Mouse (Mus musculus): ENCODE results near the gene Sema5b. TPM values are rescaled to one million over a fixed set of nuclear protein-coding genes. Genes with fewer than 3 reads are reported as not detected.

Gene Sema5b
- polyA plus RNA-seq, 1 experiment from 2014 or later = 10.0 TPM

DNA sequence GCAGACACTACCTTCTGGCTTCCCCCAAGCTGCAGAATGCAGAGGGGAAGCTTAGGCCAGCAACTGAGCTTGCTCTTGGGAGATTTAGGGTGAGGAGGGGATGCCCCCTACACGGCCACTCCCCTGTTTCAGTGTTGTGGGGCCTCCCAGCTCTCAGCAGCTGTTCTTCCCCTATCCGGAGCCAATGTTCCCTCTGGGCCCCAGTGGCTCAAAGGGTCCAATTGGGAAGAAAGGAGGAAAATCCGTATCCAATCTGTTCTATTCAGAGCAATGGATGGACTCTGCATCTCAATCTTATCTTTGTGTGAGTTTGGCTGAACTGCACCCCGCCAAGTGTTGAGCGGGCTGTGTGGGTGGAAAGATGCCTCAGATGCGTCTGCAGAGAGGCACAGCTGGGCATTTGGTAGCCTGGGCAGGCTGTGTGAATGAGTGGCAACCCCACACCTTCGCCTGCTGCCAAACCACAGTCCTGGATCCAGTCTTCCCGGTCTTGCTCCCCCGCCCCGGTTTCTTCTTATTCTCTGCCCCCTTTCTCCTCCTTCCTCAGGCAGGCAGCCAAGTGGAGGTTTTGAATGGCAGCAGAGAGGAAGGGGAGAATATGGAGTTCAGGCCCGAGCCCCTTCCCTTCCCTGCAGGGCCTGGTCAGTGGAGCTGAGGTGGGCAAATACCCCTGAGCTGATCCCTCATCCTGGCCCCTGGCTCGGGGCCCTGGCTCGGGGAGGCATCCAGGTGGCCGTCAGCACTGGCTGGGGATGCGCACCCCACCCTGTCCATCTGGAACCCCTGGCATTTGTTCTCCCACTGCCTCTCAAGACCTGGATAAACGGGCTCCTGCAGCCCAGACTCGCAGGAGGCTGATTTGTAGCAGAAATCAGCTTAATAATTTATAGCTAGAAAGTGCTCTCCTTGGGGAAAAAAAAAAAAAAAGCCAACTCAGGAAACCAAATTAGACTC, 73.2 kb downstream of the Sema5b start:
- Histone ChIP-seq H3K9ac (replicated peaks) (no peak overlapping the region), H3K9me3 (no peaks in the 10 kb centered on the region), H3K36me3 (no peaks in the 10 kb centered on the region), H3K4me1 (replicated peaks) (peaks cover 16% of the 10 kb centered on the region), H3K27me3 (no peaks in the 10 kb centered on the region; the same call in 1 of the 2 replicates), H3K4me2 (no peak overlapping the region), H3K4me3 (replicated peaks) (no peak overlapping the region), H3K27ac (0 out of 2 replicates have a peak overlapping the region, but pooled peaks have one; percentile 18)
- whole genome bisulfite sequencing = 53% methylated on average over 17 of the region's 17 CpGs
- ATAC-seq (ENCODE audit: insufficient number of reproducible peaks, insufficient read depth, low FRiP score, low TSS enrichment, low read depth) = no peak

DNA sequence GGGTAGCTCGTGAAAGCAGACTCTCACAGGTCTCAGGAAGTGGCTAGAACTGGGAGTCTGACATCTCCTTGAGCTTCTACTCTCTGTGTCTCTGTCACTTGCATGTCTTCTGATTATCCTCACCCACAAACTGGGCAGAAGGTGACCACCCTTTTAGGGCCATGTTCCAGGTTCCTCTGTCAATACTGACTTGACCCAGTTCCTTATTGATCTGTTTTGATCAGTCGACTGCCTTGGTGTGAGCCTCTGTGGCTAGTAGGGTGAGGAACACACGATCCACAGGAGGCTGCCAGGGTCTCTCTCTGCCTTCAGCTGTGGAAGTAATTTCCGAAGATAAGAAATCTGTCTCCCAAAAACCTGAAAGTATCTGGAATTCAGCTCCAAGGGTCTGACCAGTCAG, 76.8 kb downstream of the Sema5b start:
- Histone ChIP-seq H3K9me3 (no peaks in the 10 kb centered on the region), H3K36me3 (no peaks in the 10 kb centered on the region), H3K4me2 (no peak overlapping the region), H3K27ac (no peak overlapping the region), H3K4me1 (replicated peaks) (peaks cover 16% of the 10 kb centered on the region), H3K9ac (replicated peaks) (no peak overlapping the region), H3K4me3 (replicated peaks) (no peak overlapping the region), H3K27me3 (no peaks in the 10 kb centered on the region; the same call in none of the 2 replicates)
- WGBS = 78% methylated on average over 4 of the region's 4 CpGs
- no peak for ATAC-seq (ENCODE audit: insufficient number of reproducible peaks, insufficient read depth, low FRiP score, low TSS enrichment, low read depth)

DNA sequence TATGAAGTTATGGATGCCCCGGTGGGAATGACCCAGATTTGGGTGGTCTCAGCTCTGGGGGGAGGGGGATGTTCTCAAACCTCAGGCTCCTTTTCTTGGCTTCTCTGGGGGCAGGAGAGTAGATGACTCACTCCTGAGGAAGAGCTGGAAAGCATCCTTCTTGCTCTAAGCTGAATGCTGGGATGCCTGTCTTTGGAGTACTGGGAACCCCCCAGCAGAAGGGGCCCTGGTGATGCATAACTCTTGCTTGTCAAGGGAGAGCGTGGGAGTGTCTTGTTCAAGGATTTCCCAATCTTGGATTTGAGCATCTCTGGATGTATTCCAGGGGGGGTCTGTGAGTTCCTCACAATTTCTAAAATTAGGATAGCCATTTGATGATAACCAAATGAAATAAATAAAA, 82.1 kb downstream of the Sema5b start:
- peaks cover 22% of the 10 kb centered on the region for H3K4me1 ChIP-seq (replicated peaks)
- no peak overlapping the region for H3K27ac ChIP-seq
- H3K9me3 ChIP-seq = no peaks in the 10 kb centered on the region
- WGBS = 85% methylated on average over 2 of the region's 2 CpGs
- H3K27me3 ChIP-seq = peaks cover 3% of the 10 kb centered on the region; the same call in 1 of the 2 replicates
- no peaks in the 10 kb centered on the region for H3K36me3 ChIP-seq
- ATAC-seq (ENCODE audit: insufficient number of reproducible peaks, insufficient read depth, low FRiP score, low TSS enrichment, low read depth) = no peak
- H3K4me2 ChIP-seq = no peak overlapping the region
- H3K9ac ChIP-seq (replicated peaks) = no peak overlapping the region
- no peak overlapping the region for H3K4me3 ChIP-seq (replicated peaks)

DNA sequence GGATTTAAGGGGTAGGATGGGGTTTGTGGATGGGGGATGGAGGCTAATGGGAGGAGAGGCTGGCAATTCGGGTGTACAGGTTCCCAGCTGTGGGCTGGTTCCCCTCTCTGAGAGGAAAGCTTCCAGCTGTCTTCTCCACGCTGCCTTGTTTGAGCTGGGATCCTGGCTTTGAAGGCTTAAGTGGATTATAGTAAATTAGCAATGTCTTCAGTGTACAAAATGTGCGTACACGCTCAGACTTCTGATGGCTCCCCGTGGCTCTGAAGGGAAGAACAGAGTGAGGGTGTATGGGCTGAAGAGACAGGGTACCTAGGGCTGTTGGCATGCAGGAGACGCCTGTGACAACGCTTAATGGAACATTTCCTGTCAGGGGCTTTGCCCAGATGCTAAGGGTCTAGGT, 83.0 kb downstream of the Sema5b start:
- H3K27ac ChIP-seq = no peak overlapping the region
- H3K36me3 ChIP-seq = no peaks in the 10 kb centered on the region
- H3K4me2 ChIP-seq = no peak overlapping the region
- no peak overlapping the region for H3K9ac ChIP-seq (replicated peaks)
- H3K4me1 ChIP-seq (replicated peaks) = peaks cover 28% of the 10 kb centered on the region
- no peak for ATAC-seq (ENCODE audit: insufficient number of reproducible peaks, insufficient read depth, low FRiP score, low TSS enrichment, low read depth)
- H3K9me3 ChIP-seq = no peaks in the 10 kb centered on the region
- no peak overlapping the region for H3K4me3 ChIP-seq (replicated peaks)
- 62% methylated on average over 7 of the region's 7 CpGs for WGBS
- H3K27me3 ChIP-seq = peaks cover 3% of the 10 kb centered on the region

DNA sequence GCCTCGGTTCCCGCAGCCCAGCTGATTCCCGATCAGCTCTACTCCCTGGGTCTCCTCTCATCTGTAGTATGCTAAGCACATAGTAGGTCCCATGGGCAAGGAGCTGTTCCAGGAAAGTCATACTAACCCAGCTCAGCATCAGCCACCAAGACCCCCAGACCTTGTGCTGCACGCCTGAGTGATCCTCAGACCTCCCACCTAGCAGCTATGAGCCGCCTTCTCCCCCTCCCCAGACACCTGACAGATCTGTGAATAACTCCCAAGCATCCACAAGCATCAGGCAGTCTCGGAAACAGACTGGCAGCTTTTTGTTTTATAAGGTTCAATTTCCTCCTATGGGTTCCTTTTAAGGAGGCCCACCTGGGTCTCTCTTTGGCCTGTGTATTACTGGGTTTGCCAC, 83.9 kb downstream of the Sema5b start:
- no peak overlapping the region for H3K27ac ChIP-seq

DNA sequence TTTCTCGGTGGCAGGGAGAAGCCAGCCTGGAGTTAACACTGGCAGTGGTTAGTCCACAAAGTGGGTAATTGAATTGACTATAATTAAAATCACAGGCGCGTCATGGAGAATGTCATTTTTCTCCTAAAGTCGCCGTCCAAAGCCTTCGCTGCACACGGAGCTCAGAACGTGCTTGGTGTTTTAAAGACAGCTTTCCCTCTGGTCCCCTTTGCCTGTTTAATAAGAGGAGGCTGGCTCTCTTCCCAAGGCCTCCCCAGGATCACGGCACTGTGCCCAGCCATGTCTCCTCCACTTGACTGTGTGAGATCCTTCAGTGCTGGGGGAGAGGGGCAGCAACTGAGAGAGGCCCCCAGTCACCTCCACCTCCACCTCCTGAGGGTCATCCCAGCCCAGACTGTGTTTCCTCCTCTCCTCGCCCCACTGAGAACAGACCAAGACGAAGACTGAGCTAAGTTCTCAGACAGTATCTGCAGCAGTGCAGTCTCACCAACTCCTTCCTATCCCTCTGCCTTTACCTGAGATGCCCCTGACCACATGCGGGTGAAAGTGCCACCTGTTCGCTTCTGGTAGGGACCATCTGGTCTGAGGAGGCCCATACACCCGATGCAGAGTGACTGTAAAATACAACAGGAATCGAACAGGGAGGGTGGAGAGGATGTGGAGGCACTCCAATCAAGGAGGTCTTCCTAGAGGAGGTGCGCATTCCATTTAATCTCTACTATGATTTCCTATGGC, 84.5 kb downstream of the Sema5b start:
- 56% methylated on average over 16 of the region's 16 CpGs for WGBS
- Histone ChIP-seq H3K36me3 (no peaks in the 10 kb centered on the region), H3K9ac (replicated peaks) (no peak overlapping the region), H3K4me2 (no peak overlapping the region), H3K9me3 (no peaks in the 10 kb centered on the region), H3K27me3 (peaks cover 3% of the 10 kb centered on the region; the same call in 1 of the 2 replicates), H3K27ac (peak overlapping the region; percentile 14; the same call in 1 of the 2 replicates), H3K4me1 (replicated peaks) (peaks cover 32% of the 10 kb centered on the region), H3K4me3 (replicated peaks) (no peak overlapping the region)
- ATAC-seq (ENCODE audit: insufficient number of reproducible peaks, insufficient read depth, low FRiP score, low TSS enrichment, low read depth) = 0 out of 2 replicates have a peak, but pooled peaks have one; percentile 32

More for the DNA sequence above, 83.9 kb downstream of the Sema5b start:
- Histone ChIP-seq H3K4me1 (replicated peaks) (peaks cover 28% of the 10 kb centered on the region), H3K4me2 (no peak overlapping the region), H3K9ac (replicated peaks) (no peak overlapping the region), H3K4me3 (replicated peaks) (no peak overlapping the region), H3K36me3 (no peaks in the 10 kb centered on the region), H3K9me3 (no peaks in the 10 kb centered on the region), H3K27me3 (peaks cover 3% of the 10 kb centered on the region; the same call in 1 of the 2 replicates)
- ATAC-seq (ENCODE audit: insufficient number of reproducible peaks, insufficient read depth, low FRiP score, low TSS enrichment, low read depth) = no peak
- 65% methylated on average over 6 of the region's 6 CpGs for WGBS

DNA sequence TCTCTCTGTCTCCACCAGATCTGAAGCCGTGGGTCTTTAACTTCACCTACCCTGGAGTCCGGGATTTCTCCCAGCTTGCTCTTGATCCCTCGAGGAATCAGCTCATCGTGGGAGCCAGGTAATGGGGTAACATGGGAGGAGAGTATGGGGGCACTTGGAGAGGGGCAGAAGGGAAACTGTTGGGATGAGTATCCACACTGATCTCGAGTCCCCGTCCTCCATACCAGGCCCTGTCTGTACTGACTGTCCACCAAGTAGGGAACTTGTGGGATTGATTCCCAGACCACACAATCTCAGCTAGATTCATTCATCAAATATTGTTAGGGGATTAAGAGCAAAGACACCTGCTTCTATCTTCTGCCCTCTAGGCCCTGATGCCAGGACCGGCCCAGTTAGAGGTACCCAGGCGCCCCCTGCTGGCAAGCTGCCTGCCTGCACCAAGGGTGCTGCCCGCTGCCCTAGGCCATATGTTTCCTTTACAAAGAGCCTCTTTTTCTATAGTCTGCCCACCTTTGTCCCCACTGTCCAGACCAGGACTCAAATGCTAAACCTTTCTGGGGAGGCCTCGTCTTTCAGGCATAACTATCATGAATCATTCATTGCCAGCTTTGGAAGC, 87.2 kb downstream of the Sema5b start:
- peaks cover 6% of the 10 kb centered on the region; the same call in 1 of the 2 replicates for H3K27me3 ChIP-seq
- no peak overlapping the region for H3K27ac ChIP-seq
- no peaks in the 10 kb centered on the region for H3K36me3 ChIP-seq
- 40% methylated on average over 10 of the region's 10 CpGs for WGBS
- H3K4me2 ChIP-seq = no peak overlapping the region
- no peak overlapping the region for H3K4me3 ChIP-seq (replicated peaks)
- peaks cover 42% of the 10 kb centered on the region for H3K4me1 ChIP-seq (replicated peaks)
- no peaks in the 10 kb centered on the region for H3K9me3 ChIP-seq
- no peak for ATAC-seq (ENCODE audit: insufficient number of reproducible peaks, insufficient read depth, low FRiP score, low TSS enrichment, low read depth)
- H3K9ac ChIP-seq (replicated peaks) = no peak overlapping the region

DNA sequence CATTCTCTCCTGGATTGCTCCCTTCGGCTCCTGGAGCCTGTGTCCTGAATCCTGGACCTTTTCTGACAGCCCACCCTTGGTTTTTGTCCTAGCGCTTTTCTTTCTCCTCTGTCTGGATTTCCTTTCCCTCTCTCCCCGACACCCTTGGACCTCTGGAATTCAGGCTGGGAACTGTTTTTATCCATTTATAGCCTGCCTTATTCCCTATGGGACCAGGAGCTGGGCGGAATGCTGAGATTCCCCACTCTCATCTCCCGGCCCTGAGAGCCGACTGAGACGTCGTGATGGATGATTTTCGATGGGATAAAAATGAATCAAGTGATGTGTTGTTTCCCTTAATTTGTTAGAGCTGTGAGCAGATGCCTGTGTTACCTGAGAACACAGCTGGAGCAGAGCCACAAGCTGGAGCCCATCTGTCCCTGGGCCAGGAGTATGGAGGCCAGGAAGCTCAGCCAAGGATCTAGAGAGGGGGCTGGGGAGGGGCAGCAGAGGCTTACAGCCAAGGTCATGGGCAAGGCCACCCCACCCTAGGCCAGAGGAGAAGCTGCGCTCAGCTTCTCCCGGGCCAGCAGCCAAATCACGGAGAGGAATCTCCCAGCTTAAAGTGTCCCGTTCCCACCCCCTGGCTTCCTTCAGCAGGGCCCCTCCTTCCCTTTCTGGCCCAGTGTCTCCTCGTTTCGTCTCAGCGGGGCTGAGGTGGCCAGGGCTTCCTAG, 89.7 kb downstream of the Sema5b start:
- H3K4me3 ChIP-seq (replicated peaks) = no peak overlapping the region
- H3K9me3 ChIP-seq = no peaks in the 10 kb centered on the region
- H3K27me3 ChIP-seq = peaks cover 6% of the 10 kb centered on the region; the same call in 1 of the 2 replicates
- H3K4me2 ChIP-seq = peak overlapping the region; percentile 6; the same call in 1 of the 2 replicates
- peaks cover 21% of the 10 kb centered on the region for H3K4me1 ChIP-seq (replicated peaks)
- H3K36me3 ChIP-seq = no peaks in the 10 kb centered on the region
- ATAC-seq (ENCODE audit: insufficient number of reproducible peaks, insufficient read depth, low FRiP score, low TSS enrichment, low read depth) = no peak
- no peak overlapping the region for H3K9ac ChIP-seq (replicated peaks)
- WGBS = 53% methylated on average over 16 of the region's 16 CpGs
- peak overlapping the region; percentile 35; the same call in 1 of the 2 replicates for H3K27ac ChIP-seq

DNA sequence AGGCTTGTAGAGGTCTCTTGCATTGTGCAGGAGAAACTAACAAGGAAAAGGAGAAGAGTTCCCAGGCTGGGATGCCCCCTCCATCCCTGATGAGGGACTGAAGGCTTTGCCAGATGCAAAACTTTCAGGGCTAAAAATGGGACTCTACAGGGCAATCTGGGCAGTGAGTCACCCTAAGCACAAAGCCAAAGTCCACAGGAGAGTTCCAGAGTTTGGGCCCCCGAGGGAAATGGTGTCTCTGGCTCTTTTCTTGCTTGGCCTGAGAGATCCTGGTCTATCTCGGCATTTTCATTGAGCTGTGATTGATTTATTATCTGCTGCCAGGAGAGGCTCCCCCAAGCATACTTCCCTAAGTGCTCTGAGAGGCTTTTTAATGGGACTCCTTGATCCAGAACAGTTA, 92.1 kb downstream of the Sema5b start:
- Histone ChIP-seq H3K4me3 (replicated peaks) (no peak overlapping the region), H3K27ac (no peak overlapping the region), H3K36me3 (no peaks in the 10 kb centered on the region), H3K27me3 (peaks cover 3% of the 10 kb centered on the region; the same call in 1 of the 2 replicates), H3K4me2 (no peak overlapping the region), H3K9ac (replicated peaks) (no peak overlapping the region), H3K9me3 (no peaks in the 10 kb centered on the region), H3K4me1 (replicated peaks) (peaks cover 20% of the 10 kb centered on the region)
- 19% methylated on average over 2 of the region's 2 CpGs for WGBS
- no peak for ATAC-seq (ENCODE audit: insufficient number of reproducible peaks, insufficient read depth, low FRiP score, low TSS enrichment, low read depth)

DNA sequence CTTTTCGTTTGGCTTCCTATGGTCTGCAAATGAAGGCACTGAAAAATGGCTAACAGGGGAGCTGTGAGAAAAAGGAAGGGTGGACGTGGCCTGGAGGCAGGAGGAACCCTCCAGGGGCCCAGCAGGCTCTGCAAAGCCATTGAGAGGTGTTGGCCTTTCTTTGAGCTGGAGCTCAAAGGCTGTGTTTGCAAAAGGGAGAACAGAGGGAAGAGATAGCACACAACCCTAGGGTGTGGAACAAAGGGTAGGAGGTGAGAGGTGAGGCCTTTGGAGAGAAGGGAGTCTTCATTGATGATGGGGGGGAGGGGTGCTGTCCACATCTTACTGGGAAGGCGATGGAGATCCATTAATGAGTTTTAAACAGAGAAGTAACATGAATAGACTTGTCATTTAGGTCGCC, 94.0 kb downstream of the Sema5b start:
- H3K4me3 ChIP-seq (replicated peaks) = no peak overlapping the region
- no peaks in the 10 kb centered on the region for H3K9me3 ChIP-seq
- 44% methylated on average over 4 of the region's 4 CpGs for WGBS
- no peak overlapping the region for H3K9ac ChIP-seq (replicated peaks)
- H3K4me2 ChIP-seq = no peak overlapping the region
- 0 out of 2 replicates have a peak, but pooled peaks cover 3% of the 10 kb centered on the region for H3K27me3 ChIP-seq
- peaks cover 14% of the 10 kb centered on the region for H3K4me1 ChIP-seq (replicated peaks)
- no peak for ATAC-seq (ENCODE audit: insufficient number of reproducible peaks, insufficient read depth, low FRiP score, low TSS enrichment, low read depth)
- H3K36me3 ChIP-seq = no peaks in the 10 kb centered on the region
- H3K27ac ChIP-seq = no peak overlapping the region

Measured in limb, embryonic 12.5 days (tissue).